Mouse (Mus musculus) midbrain, embryonic 14.5 days (tissue): ENCODE results near the gene Rab5if. TPM values are rescaled to one million over a fixed set of nuclear protein-coding genes. Genes with fewer than 3 reads are reported as not detected.
"Not testable (repeated sequence)": the region's sequence is repeated elsewhere in the genome, so short reads cannot be mapped to it uniquely, and the experiment has no call there.

Experiments used
- ATAC-seq: fragments of 200-750 bp; cut with Nextera tagmentation; 2 replicates; pipeline ENCODE4 v1.8.0; 2017; ENCODE audit warnings: moderate number of reproducible peaks, moderate library complexity; ENCODE audit not compliant: low FRiP score, low TSS enrichment
- DNase-seq: peaks from one replicate; pipeline ENCODE4 v3.0.0-alpha.2; 2015
- H3K27ac ChIP-seq: fragments of 300-500 bp; sonication (generic); replicated peaks from 2 replicates; pipeline ENCODE4 v1.5.1; 2014; ENCODE audit warnings: mild to moderate bottlenecking, low read depth, low read length, moderate library complexity
- H3K27me3 ChIP-seq: fragments of 300-500 bp; sonication (generic); 2 replicates; pipeline ENCODE4 v1.6.1; 2014; ENCODE audit warnings: low read length, control low read depth, mixed read lengths; ENCODE audit not compliant: control insufficient read depth, insufficient read depth
- H3K36me3 ChIP-seq: fragments of 300-500 bp; sonication (generic); 2 replicates; pipeline ENCODE4 v1.6.1; 2014; ENCODE audit warnings: low read length, control low read depth; ENCODE audit not compliant: control insufficient read depth, insufficient read depth
- H3K4me1 ChIP-seq: fragments of 300-500 bp; sonication (generic); 2 replicates; pipeline ENCODE4 v1.6.1; 2014; ENCODE audit warnings: mild to moderate bottlenecking, antibody characterized with exemption, low read length, control low read depth; ENCODE audit not compliant: control insufficient read depth, insufficient read depth
- H3K4me2 ChIP-seq: fragments of 300-500 bp; sonication (generic); 2 replicates; pipeline ENCODE4 v1.6.1; 2014; ENCODE audit warnings: mild to moderate bottlenecking, low read length, moderate library complexity
- H3K4me3 ChIP-seq: fragments of 300-500 bp; sonication (generic); replicated peaks from 2 replicates; pipeline ENCODE4 v1.5.1; 2014; ENCODE audit warnings: low read depth, low read length
- H3K9ac ChIP-seq: fragments of 300-500 bp; sonication (generic); replicated peaks from 2 replicates; pipeline ENCODE4 v1.6.1; 2014; ENCODE audit warnings: mild to moderate bottlenecking, low read length, moderate library complexity
- H3K9me3 ChIP-seq: fragments of 300-500 bp; sonication (generic); 2 replicates; pipeline ENCODE4 v1.6.1; 2016; ENCODE audit warnings: low read length, control low read depth, mixed read lengths; ENCODE audit not compliant: control insufficient read depth
- WGBS: fragments of 180-500 bp; shearing (Covaris S2); extraction: QIAGEN DNeasy Blood & Tissue Kit; methylation state at CpG from one replicate; pipeline ENCODE4 v1.1.7; 2014; 5-methylcytosine and 5-hydroxymethylcytosine counted together
- polyA plus RNA-seq: library from polyadenylated mRNA; unstranded; fragments of >200 nt; fragmentation: Nextera tagmentation; extraction: Ambion mirVana; gene quantifications from 2 replicates; pipeline ENCODE4 v1.2.1, GENCODE M21; 2014

Rab5if gene
- polyA plus RNA-seq: 169 and 171 TPM in 2 replicates

DNA sequence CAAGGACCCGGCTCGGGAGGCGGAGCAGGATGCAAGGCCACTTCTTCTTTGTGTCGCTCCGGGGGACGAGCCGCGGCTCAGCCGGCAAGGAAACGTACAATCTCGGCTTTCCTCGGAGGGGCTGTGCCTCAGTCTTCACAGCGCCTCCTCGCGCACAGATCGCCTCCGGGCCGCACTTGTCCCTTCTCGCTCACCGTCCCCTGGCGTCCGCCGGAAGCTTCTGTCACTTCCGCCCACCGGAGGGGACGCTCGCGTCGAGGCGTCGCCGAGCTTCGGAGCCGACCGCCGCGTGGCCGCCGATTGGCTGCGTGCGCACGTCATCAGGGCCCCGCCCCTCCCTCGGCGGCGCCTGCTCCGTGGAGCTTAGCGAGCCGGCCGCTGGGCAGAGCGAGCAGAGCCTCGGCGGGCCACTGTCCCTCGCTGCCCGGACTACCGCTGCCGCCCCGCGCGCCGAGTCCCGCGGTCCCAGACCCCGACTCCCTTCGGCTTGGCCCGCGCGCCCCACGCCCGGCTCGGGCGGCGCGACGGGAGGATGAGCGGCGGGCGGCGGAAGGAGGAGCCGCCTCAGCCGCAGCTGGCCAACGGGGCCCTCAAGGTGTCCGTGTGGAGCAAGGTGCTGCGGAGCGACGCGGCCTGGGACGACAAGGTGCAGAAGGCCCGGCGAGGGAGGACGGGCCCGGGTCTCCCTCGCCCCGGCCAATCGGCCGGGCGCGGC lies at the start of gene Rab5if:
Gene Rab5if, plus strand, starts transcription at position 357 of the 715 bp plus-strand sequence.
- peak within 1 kb of the TSS; percentile 88 for H3K9ac ChIP-seq
- peak within 1 kb of the TSS; percentile 88 for H3K4me2 ChIP-seq
- peak within 1 kb of the TSS; percentile 85 for H3K4me3 ChIP-seq
- H3K9me3 ChIP-seq: no peaks in the 10 kb centered on the region
- peak within 1 kb of the TSS; percentile 93 for H3K27ac ChIP-seq
- under 1% methylated on average over 86 of the region's 98 CpGs for WGBS
- no peaks in the 10 kb centered on the region for H3K27me3 ChIP-seq
- peaks cover 27% of the 10 kb centered on the region for H3K36me3 ChIP-seq
- H3K4me1 ChIP-seq: peaks cover 17% of the 10 kb centered on the region
- ATAC-seq (peak; percentile 97), DNase-seq (peak; percentile 99)

DNA sequence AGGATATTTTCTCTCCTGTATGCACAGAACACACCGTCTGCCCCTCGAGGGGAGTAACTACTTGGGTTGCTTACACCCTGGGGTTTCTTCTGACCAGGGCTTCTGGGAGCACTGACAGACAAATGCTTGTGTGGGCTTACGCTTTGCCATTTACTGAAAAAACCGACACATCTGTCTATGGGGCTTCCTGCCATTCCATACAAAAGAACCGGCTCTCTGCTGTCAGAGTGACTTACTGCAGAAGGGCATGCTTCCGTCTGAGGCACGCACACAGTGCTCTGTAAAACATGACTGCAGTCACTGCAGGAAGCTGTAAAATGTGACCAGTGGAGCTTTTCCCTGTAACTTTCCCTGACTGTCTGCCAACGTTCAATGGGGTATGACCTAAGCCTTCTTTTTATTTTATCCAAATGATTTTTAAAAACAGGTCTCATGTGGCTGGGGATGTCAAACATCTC lies 48.6 kb upstream of the Rab5if start:
- Histone ChIP-seq H3K36me3 (no peaks in the 10 kb centered on the region), H3K4me3 (no peak overlapping the region), H3K4me1 (peaks cover 9% of the 10 kb centered on the region; the same call in 1 of the 2 replicates), H3K27ac (no peak overlapping the region), H3K9ac (no peak overlapping the region), H3K27me3 (no peaks in the 10 kb centered on the region), H3K9me3 (no peaks in the 10 kb centered on the region), H3K4me2 (no peak overlapping the region)
- no peak for ATAC-seq
- WGBS: 4% methylated on average over 8 of the region's 8 CpGs
- peak; percentile 47 for DNase-seq

DNA sequence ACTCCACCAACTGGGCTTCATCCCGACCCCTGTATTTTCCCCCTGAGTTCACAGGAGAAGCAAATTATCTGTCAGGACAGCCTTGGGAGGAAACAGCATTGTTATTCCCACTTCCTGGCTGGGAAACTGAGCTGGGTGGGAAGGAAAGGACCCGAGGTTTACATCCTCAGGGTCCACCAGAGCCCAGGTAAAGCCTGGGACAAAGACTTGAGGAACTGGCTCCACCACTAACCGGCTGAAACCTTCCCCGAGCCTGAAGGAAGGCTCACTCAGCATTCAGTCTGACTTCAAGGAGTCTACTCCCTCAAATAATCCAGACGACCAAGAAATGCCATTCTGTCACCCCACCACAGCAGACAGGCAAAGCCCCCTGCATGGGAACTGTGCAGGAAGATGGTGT lies 48.0 kb upstream of the Rab5if start:
- no peaks in the 10 kb centered on the region for H3K36me3 ChIP-seq
- no peak for ATAC-seq
- H3K4me2 ChIP-seq: no peak overlapping the region
- H3K27ac ChIP-seq: no peak overlapping the region
- no peak overlapping the region for H3K4me3 ChIP-seq
- H3K9ac ChIP-seq: no peak overlapping the region
- peaks cover 9% of the 10 kb centered on the region; the same call in 1 of the 2 replicates for H3K4me1 ChIP-seq
- DNase-seq: no peak
- WGBS: 31% methylated on average over 5 of the region's 5 CpGs
- no peaks in the 10 kb centered on the region for H3K27me3 ChIP-seq
- H3K9me3 ChIP-seq: no peaks in the 10 kb centered on the region

DNA sequence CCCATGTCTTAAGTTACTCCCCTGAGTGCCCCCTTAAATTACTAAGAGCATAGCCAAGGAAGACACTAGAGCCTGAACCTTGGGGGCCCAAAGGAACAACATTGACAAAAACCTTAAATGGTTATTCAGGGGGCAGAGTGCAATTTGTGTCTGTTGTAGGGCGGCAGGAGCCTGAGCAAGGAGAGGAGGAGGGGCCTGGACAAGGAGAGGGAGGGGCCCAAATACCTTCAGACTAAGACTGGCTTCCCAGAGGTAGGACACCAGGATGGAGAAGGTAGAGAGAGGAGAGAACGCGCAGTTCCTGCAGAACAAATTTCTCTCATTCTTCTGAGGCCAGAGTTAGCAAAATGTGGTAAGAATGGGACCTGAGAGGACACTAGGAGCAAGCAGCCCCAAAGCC lies 47.5 kb upstream of the Rab5if start:
- no peak overlapping the region for H3K4me3 ChIP-seq
- no peak for DNase-seq

DNA sequence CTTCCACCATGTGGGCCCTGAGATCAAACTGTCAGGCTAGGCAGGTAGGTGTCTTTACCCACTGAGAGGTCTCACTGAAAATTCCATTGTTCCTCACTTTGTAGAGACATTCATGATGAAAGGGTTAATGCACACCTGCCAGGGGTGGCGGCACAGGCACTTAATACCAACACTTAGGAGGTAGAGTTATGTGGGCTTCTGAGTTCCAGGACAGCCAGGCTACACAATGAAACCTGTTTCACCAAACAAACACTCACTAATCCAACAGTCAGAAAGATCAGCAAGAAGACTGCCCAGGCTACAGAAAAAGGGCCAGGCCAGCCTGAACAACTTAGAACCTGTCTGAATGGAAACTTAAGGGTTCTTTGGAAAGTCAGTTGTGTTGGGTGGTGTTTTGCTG lies 46.8 kb upstream of the Rab5if start:
- 74% methylated on average over 1 of the region's 1 CpGs for WGBS
- H3K4me1 ChIP-seq: peaks cover 9% of the 10 kb centered on the region; the same call in 1 of the 2 replicates
- no peak overlapping the region for H3K4me2 ChIP-seq
- H3K9ac ChIP-seq: no peak overlapping the region
- H3K27me3 ChIP-seq: no peaks in the 10 kb centered on the region
- no peak overlapping the region for H3K4me3 ChIP-seq
- no peak overlapping the region for H3K27ac ChIP-seq
- H3K36me3 ChIP-seq: no peaks in the 10 kb centered on the region
- ATAC-seq (no peak), DNase-seq (no peak)
- no peaks in the 10 kb centered on the region for H3K9me3 ChIP-seq

More for the DNA sequence above, 47.5 kb upstream of the Rab5if start:
- H3K4me1 ChIP-seq: peaks cover 9% of the 10 kb centered on the region; the same call in 1 of the 2 replicates
- WGBS: 58% methylated on average over 3 of the region's 3 CpGs
- H3K9me3 ChIP-seq: no peaks in the 10 kb centered on the region
- H3K36me3 ChIP-seq: no peaks in the 10 kb centered on the region
- no peak overlapping the region for H3K27ac ChIP-seq
- H3K27me3 ChIP-seq: no peaks in the 10 kb centered on the region
- no peak overlapping the region for H3K9ac ChIP-seq
- H3K4me2 ChIP-seq: no peak overlapping the region
- ATAC-seq: no peak

DNA sequence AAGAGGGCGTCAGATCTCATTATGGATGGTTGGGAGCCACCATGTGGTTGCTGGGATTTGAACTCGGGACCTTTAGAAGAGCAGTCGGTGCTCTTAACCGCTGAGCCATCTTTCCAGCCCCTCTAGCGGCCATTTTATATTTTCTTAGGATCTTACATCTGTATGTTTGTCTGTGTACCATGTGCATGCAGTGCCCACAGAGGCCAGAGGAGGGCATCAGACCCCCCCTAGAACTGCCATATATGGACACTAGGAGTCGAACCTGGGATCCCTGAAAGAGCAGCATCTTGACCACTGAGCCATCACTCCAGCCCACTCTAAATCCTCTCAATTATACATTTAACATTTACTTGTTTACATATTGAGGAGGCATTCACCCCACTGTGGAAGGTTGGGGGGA lies 37.8 kb upstream of the Rab5if start:
- not testable (repeated sequence) for H3K4me3 ChIP-seq, H3K36me3 ChIP-seq, H3K9me3 ChIP-seq, H3K4me1 ChIP-seq, ATAC-seq, H3K4me2 ChIP-seq, H3K27me3 ChIP-seq, DNase-seq, H3K9ac ChIP-seq, H3K27ac ChIP-seq
- 93% methylated on average over 6 of the region's 6 CpGs for WGBS

DNA sequence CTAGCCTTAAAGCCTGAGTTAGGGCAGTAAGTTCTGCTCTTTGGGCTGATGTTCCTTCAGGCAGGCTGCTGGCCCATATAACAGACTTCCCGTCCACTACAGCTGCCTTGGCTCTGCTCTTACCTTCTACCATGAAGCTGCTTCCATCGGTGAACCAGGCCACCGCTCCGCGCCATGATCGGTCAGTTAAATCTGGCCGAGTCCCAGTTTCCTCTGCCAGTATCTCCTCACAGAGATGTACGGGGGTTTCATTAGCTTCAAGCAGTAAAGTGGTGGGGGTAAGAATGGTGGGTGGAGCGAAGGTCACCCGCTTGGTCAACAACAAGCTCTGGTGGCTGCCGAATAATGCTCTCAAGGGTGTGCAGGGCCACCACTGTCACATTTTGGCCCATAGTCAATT lies 28.6 kb upstream of the Rab5if start:
- Histone ChIP-seq H3K4me3 (no peak overlapping the region), H3K9ac (no peak overlapping the region), H3K4me2 (no peak overlapping the region), H3K36me3 (peaks cover 8% of the 10 kb centered on the region; the same call in 1 of the 2 replicates), H3K4me1 (0 out of 2 replicates have a peak, but pooled peaks cover 1% of the 10 kb centered on the region), H3K27ac (no peak overlapping the region), H3K9me3 (peaks cover 6% of the 10 kb centered on the region), H3K27me3 (no peaks in the 10 kb centered on the region)
- no peak for DNase-seq
- WGBS: 99% methylated on average over 11 of the region's 11 CpGs
- no peak for ATAC-seq

DNA sequence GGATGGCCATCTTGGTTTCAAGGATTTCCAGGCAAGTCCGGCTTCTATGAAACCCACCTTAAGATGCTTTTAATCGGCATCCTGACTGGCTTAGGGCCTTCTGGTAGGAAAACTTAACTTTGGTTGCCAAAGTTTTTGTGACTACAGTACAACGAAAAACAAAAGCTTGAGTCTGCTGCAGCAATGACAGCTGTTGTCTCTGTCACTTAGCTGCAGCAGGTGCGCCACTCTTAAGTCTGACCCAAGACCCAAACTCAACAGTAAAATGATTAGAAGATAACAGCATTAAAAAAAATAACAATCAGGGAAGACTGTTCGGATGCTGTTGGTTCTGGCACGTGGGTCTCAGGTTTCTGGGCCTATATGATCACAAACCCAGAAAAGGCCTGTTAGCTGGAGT lies 24.1 kb upstream of the Rab5if start:
- Histone ChIP-seq H3K27ac (no peak overlapping the region), H3K4me2 (peak overlapping the region; percentile 98), H3K4me3 (peak overlapping the region; percentile 60; the same call in 1 of the 2 replicates), H3K4me1 (peaks cover 30% of the 10 kb centered on the region), H3K27me3 (peaks cover 14% of the 10 kb centered on the region; the same call in 1 of the 2 replicates), H3K36me3 (no peaks in the 10 kb centered on the region), H3K9me3 (no peaks in the 10 kb centered on the region), H3K9ac (no peak overlapping the region)
- no peak for ATAC-seq
- WGBS: 68% methylated on average over 6 of the region's 6 CpGs
- DNase-seq: no peak
